Mouse (Mus musculus): Measurements from ENCODE around the gene Pakap. TPM values are rescaled to one million over a fixed set of nuclear protein-coding genes. Genes with fewer than 3 reads are reported as not detected.

Pakap gene
- polyA plus RNA-seq (2016; fragmentation: Nextera tagmentation; extraction: Ambion mirVana) = 40.4 and 45.8 TPM in 2 replicates

GRCm38 (mm10) chr4:57567666-57568206, at the start of gene Pakap:
TSS of gene Pakap (plus strand) at chr4:57568179.
- Histone ChIP-seq H3K4me3 (replicated peaks) (peak within 1 kb of the TSS; percentile 62), H3K9ac (replicated peaks) (peak within 1 kb of the TSS; percentile 85), H3K4me1 (replicated peaks) (peaks cover 46% of the 10 kb centered on the region), H3K36me3 (no peaks in the 10 kb centered on the region), H3K9me3 (no peaks in the 10 kb centered on the region), H3K27ac (peak within 1 kb of the TSS; percentile 96), H3K4me2 (peak within 1 kb of the TSS; percentile 79), H3K27me3 (no peaks in the 10 kb centered on the region)
- 2% methylated on average over 42 of the region's 51 CpGs for WGBS
- peak; percentile 88 for ATAC-seq (ENCODE audit: insufficient number of reproducible peaks, insufficient read depth, low FRiP score, low TSS enrichment, low read depth)

DNA sequence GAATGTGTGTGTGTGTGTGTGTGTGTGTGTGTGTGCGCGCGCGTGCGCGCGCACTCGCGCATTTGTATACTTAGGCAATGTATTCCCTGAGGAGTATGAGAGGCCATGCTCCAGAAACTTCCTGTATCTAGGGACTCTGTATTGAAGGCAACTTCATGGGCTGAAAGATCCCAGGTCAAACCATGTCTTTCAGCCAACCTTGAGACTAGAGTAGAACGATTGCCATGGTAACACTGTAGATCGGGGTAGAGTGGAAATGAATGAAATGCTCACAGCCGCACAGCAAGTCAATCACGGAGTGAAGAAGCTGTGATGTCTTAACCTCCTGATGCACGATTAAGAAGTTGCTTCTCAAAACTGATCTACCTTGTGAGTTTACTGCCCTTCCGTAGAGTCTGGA, 44.5 kb upstream of the Pakap start:
- no peak overlapping the region for H3K9ac ChIP-seq (replicated peaks)
- H3K4me3 ChIP-seq (replicated peaks) = no peak overlapping the region
- no peak overlapping the region for H3K27ac ChIP-seq
- no peaks in the 10 kb centered on the region for H3K27me3 ChIP-seq
- no peaks in the 10 kb centered on the region for H3K9me3 ChIP-seq
- 95% methylated on average over 15 of the region's 15 CpGs for WGBS
- no peak overlapping the region for H3K4me2 ChIP-seq
- H3K36me3 ChIP-seq = no peaks in the 10 kb centered on the region
- ATAC-seq (ENCODE audit: insufficient number of reproducible peaks, insufficient read depth, low FRiP score, low TSS enrichment, low read depth) = no peak
- H3K4me1 ChIP-seq (replicated peaks) = no peaks in the 10 kb centered on the region

- Histone ChIP-seq H3K4me2 (no peak overlapping the region), H3K27me3 (no peaks in the 10 kb centered on the region), H3K4me3 (replicated peaks) (no peak overlapping the region), H3K4me1 (replicated peaks) (peaks cover 3% of the 10 kb centered on the region), H3K9ac (replicated peaks) (no peak overlapping the region), H3K36me3 (no peaks in the 10 kb centered on the region), H3K27ac (no peak overlapping the region), H3K9me3 (no peaks in the 10 kb centered on the region)
- 92% methylated on average over 3 of the region's 3 CpGs for WGBS
- ATAC-seq (ENCODE audit: insufficient number of reproducible peaks, insufficient read depth, low FRiP score, low TSS enrichment, low read depth) = no peak
Observed at GRCm38 (mm10) chr4:57524461-57524860, 43.5 kb upstream of the Pakap start.

GRCm38 (mm10) chr4:57525221-57526011, 42.6 kb upstream of the Pakap start:
- Histone ChIP-seq H3K9me3 (no peaks in the 10 kb centered on the region), H3K4me3 (replicated peaks) (no peak overlapping the region), H3K36me3 (no peaks in the 10 kb centered on the region), H3K27ac (no peak overlapping the region), H3K27me3 (no peaks in the 10 kb centered on the region), H3K4me2 (no peak overlapping the region), H3K9ac (replicated peaks) (no peak overlapping the region), H3K4me1 (replicated peaks) (peaks cover 10% of the 10 kb centered on the region)
- ATAC-seq (ENCODE audit: insufficient number of reproducible peaks, insufficient read depth, low FRiP score, low TSS enrichment, low read depth) = no peak
- 84% methylated on average over 9 of the region's 9 CpGs for WGBS

DNA sequence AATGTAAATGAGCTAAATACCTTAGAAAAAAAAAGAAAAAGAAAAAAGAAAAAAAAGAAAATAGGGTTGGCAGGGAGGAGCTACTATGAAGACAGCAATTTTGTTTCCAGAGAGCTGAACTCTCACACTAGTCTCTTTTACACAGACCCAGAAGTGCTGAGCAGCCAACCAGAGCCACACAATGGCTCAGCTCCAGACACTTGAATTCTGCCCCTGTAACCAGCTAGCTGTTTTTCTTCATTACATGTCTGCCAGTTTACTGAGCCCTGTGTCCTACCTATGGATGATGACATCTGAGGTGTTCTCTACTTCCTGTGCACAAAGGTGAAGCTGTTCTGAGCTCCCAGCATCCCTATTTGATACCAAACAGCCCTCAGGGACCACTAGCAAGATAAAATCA, 39.7 kb upstream of the Pakap start:
- Histone ChIP-seq H3K4me3 (replicated peaks) (no peak overlapping the region), H3K4me1 (replicated peaks) (peaks cover 10% of the 10 kb centered on the region), H3K4me2 (no peak overlapping the region), H3K9me3 (no peaks in the 10 kb centered on the region), H3K36me3 (no peaks in the 10 kb centered on the region), H3K27ac (no peak overlapping the region), H3K27me3 (no peaks in the 10 kb centered on the region), H3K9ac (replicated peaks) (no peak overlapping the region)
- no peak for ATAC-seq (ENCODE audit: insufficient number of reproducible peaks, insufficient read depth, low FRiP score, low TSS enrichment, low read depth)

GRCm38 (mm10) chr4:57533686-57534085, 34.3 kb upstream of the Pakap start:
- H3K36me3 ChIP-seq = no peaks in the 10 kb centered on the region
- no peaks in the 10 kb centered on the region for H3K27me3 ChIP-seq
- H3K4me1 ChIP-seq (replicated peaks) = peaks cover 21% of the 10 kb centered on the region
- no peak overlapping the region for H3K4me2 ChIP-seq
- no peak overlapping the region for H3K4me3 ChIP-seq (replicated peaks)
- WGBS = 81% methylated on average over 6 of the region's 6 CpGs
- no peak overlapping the region for H3K27ac ChIP-seq
- no peaks in the 10 kb centered on the region for H3K9me3 ChIP-seq
- no peak for ATAC-seq (ENCODE audit: insufficient number of reproducible peaks, insufficient read depth, low FRiP score, low TSS enrichment, low read depth)
- no peak overlapping the region for H3K9ac ChIP-seq (replicated peaks)

- H3K4me3 ChIP-seq (replicated peaks) = no peak overlapping the region
- no peaks in the 10 kb centered on the region for H3K9me3 ChIP-seq
- no peak overlapping the region for H3K27ac ChIP-seq
- peaks cover 20% of the 10 kb centered on the region for H3K4me1 ChIP-seq (replicated peaks)
- ATAC-seq (ENCODE audit: insufficient number of reproducible peaks, insufficient read depth, low FRiP score, low TSS enrichment, low read depth) = no peak
- H3K9ac ChIP-seq (replicated peaks) = no peak overlapping the region
- WGBS = 70% methylated on average over 6 of the region's 6 CpGs
- H3K4me2 ChIP-seq = no peak overlapping the region
- no peaks in the 10 kb centered on the region for H3K27me3 ChIP-seq
- no peaks in the 10 kb centered on the region for H3K36me3 ChIP-seq
Observed at GRCm38 (mm10) chr4:57534232-57534631, 33.7 kb upstream of the Pakap start.

GRCm38 (mm10) chr4:57535087-57535486, 32.9 kb upstream of the Pakap start:
- no peaks in the 10 kb centered on the region for H3K9me3 ChIP-seq
- no peak overlapping the region for H3K4me2 ChIP-seq
- H3K4me1 ChIP-seq (replicated peaks) = peaks cover 12% of the 10 kb centered on the region
- H3K27ac ChIP-seq = no peak overlapping the region
- ATAC-seq (ENCODE audit: insufficient number of reproducible peaks, insufficient read depth, low FRiP score, low TSS enrichment, low read depth) = no peak
- no peak overlapping the region for H3K4me3 ChIP-seq (replicated peaks)
- WGBS = 86% methylated on average over 4 of the region's 4 CpGs
- no peaks in the 10 kb centered on the region for H3K27me3 ChIP-seq
- no peaks in the 10 kb centered on the region for H3K36me3 ChIP-seq
- H3K9ac ChIP-seq (replicated peaks) = no peak overlapping the region

GRCm38 (mm10) chr4:57538029-57538688, 29.8 kb upstream of the Pakap start:
- ATAC-seq (ENCODE audit: insufficient number of reproducible peaks, insufficient read depth, low FRiP score, low TSS enrichment, low read depth) = no peak
- no peak overlapping the region for H3K4me2 ChIP-seq
- H3K36me3 ChIP-seq = no peaks in the 10 kb centered on the region
- H3K4me1 ChIP-seq (replicated peaks) = peaks cover 15% of the 10 kb centered on the region
- H3K4me3 ChIP-seq (replicated peaks) = no peak overlapping the region
- H3K9ac ChIP-seq (replicated peaks) = no peak overlapping the region
- no peaks in the 10 kb centered on the region for H3K27me3 ChIP-seq
- H3K9me3 ChIP-seq = no peaks in the 10 kb centered on the region
- peak overlapping the region; percentile 82 for H3K27ac ChIP-seq
- WGBS = 14% methylated on average over 4 of the region's 4 CpGs

DNA sequence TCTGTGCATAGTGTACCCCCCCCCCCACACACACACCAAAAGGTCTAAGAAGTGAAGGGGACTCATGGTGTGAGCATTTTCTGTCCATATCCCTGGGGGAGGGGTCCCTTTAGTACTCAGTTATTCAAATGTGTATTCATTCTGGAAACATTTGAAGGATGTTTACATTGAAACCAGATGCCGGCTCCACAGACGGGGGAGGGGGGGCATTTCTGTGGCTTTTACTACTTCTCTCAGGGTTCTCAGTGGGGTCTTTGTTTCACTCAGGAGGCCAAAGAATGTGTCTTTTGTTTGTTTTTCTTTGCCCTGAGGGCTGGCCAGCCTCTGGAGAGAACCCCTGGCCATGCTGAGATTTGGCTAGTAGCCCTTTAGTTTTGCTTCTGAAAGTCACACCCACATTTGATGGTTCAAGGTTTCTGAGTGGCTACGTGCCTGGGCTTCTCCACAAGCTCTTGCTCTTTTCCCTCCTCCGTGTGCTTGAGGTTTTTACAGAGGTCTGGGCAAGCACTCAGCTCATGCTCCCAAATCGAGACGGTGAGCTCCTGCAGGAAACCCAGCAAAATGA, 24.2 kb upstream of the Pakap start:
- no peak overlapping the region for H3K9ac ChIP-seq (replicated peaks)
- H3K4me2 ChIP-seq = peak overlapping the region; percentile 31
- peak overlapping the region; percentile 97 for H3K27ac ChIP-seq
- no peaks in the 10 kb centered on the region for H3K9me3 ChIP-seq
- H3K4me3 ChIP-seq (replicated peaks) = no peak overlapping the region
- peak; percentile 94 for ATAC-seq (ENCODE audit: insufficient number of reproducible peaks, insufficient read depth, low FRiP score, low TSS enrichment, low read depth)
- peaks cover 25% of the 10 kb centered on the region for H3K4me1 ChIP-seq (replicated peaks)
- no peaks in the 10 kb centered on the region for H3K36me3 ChIP-seq
- WGBS = 6% methylated on average over 6 of the region's 6 CpGs
- H3K27me3 ChIP-seq = no peaks in the 10 kb centered on the region

GRCm38 (mm10) chr4:57547785-57548184, 20.2 kb upstream of the Pakap start:
- ATAC-seq (ENCODE audit: insufficient number of reproducible peaks, insufficient read depth, low FRiP score, low TSS enrichment, low read depth) = no peak
- no peak overlapping the region for H3K27ac ChIP-seq
- no peaks in the 10 kb centered on the region for H3K36me3 ChIP-seq
- WGBS = 78% methylated on average over 7 of the region's 7 CpGs
- no peaks in the 10 kb centered on the region for H3K9me3 ChIP-seq
- H3K9ac ChIP-seq (replicated peaks) = no peak overlapping the region
- no peak overlapping the region for H3K4me3 ChIP-seq (replicated peaks)
- peaks cover 32% of the 10 kb centered on the region for H3K4me1 ChIP-seq (replicated peaks)
- H3K4me2 ChIP-seq = no peak overlapping the region
- no peaks in the 10 kb centered on the region for H3K27me3 ChIP-seq
